Mouse (Mus musculus) CH12.LX (cell line): ENCODE results near the gene Dcaf8. TPM values are rescaled to one million over a fixed set of nuclear protein-coding genes. Genes with fewer than 3 reads are reported as not detected.

Experiments
- DNase-seq: peaks from one replicate; pipeline ENCODE4 v3.0.0-alpha.2; 2013; ENCODE audit errors: extremely low read depth
- H3K27ac ChIP-seq: 2 replicates; pipeline ENCODE4 v1.5.1; 2012; ENCODE audit warnings: low read depth, mild to moderate bottlenecking, control low read depth, moderate library complexity; ENCODE audit not compliant: insufficient read depth
- H3K27me3 ChIP-seq: replicated peaks from 2 replicates; pipeline ENCODE3; 2012; ENCODE audit warnings: inconsistent platforms
- H3K36me3 ChIP-seq, 2 experiments: replicated peaks in 1 of 2; 2 replicates each; pipeline versions ENCODE3 to v1.6.1; 2012; ENCODE audit warnings: inconsistent platforms in 1 of 2, low read length in 1 of 2, mild to moderate bottlenecking in 1 of 2, mixed read lengths in 1 of 2, moderate library complexity in 1 of 2; ENCODE audit not compliant: control insufficient read depth in 1 of 2, insufficient read depth in 1 of 2
- H3K4me1 ChIP-seq, 2 experiments: 2 replicates each; pipeline ENCODE4 v1.6.1; 2012; ENCODE audit warnings: inconsistent platforms in 1 of 2, moderate library complexity in 1 of 2; ENCODE audit not compliant: insufficient read depth in 2 of 2, control insufficient read depth in 1 of 2
- H3K4me2 ChIP-seq: 2 replicates; pipeline ENCODE4 v1.6.1; 2012; ENCODE audit warnings: low read depth, mild to moderate bottlenecking, control low read depth; ENCODE audit not compliant: poor library complexity, insufficient read depth, severe bottlenecking
- H3K4me3 ChIP-seq, 3 experiments: fragments of 150-350 bp in 1 of 3; sonication (generic) in 1 of 3; replicated peaks in 1 of 3; 2 replicates each; pipeline versions ENCODE3 to v1.5.1; 2011 to 2012; ENCODE audit warnings: low read depth in 2 of 3, low read length in 2 of 3, mild to moderate bottlenecking in 2 of 3, moderate library complexity in 2 of 3, control low read depth in 1 of 3, improper control_type of control experiment in 1 of 3, inconsistent platforms in 1 of 3, mixed read lengths in 1 of 3; ENCODE audit not compliant: poor library complexity in 1 of 3
- H3K79me2 ChIP-seq: replicated peaks from 2 replicates; pipeline ENCODE4 v1.6.1; 2012; ENCODE audit warnings: mild to moderate bottlenecking, moderate library complexity; ENCODE audit not compliant: control insufficient read depth, poor library complexity, insufficient read depth, severe bottlenecking; ENCODE audit errors: extremely low read depth
- H3K9ac ChIP-seq: 2 replicates; pipeline ENCODE4 v1.6.1; 2012; ENCODE audit warnings: low read depth, mild to moderate bottlenecking, control low read depth, moderate library complexity; ENCODE audit not compliant: insufficient read depth
- H3K9me3 ChIP-seq: replicated peaks from 2 replicates; pipeline ENCODE3; 2012; ENCODE audit warnings: low read length, inconsistent platforms, mixed read lengths
- CHD2 ChIP-seq: IDR thresholded peaks from 2 replicates; pipeline ENCODE4 v1.6.1; 2011; ENCODE audit warnings: low read length, improper control_type of control experiment
- ETS1 ChIP-seq: conservative IDR thresholded peaks from 2 replicates; pipeline ENCODE4 v1.6.1; 2012; ENCODE audit warnings: low read depth, mild to moderate bottlenecking, inconsistent platforms, low read length, improper control_type of control experiment, moderate library complexity
- HCFC1 ChIP-seq: IDR thresholded peaks from 2 replicates; pipeline ENCODE4 v1.6.1; 2012; ENCODE audit warnings: low read depth, mild to moderate bottlenecking, inconsistent platforms, low read length, improper control_type of control experiment
- JUN ChIP-seq: IDR thresholded peaks from 2 replicates; pipeline ENCODE4 v1.6.1; 2011; ENCODE audit warnings: low read depth, mild to moderate bottlenecking, low read length, improper control_type of control experiment, moderate library complexity; ENCODE audit not compliant: insufficient read depth
- JUND ChIP-seq: conservative IDR thresholded peaks from 2 replicates; pipeline ENCODE4 v1.6.1; 2011; ENCODE audit warnings: low read depth, low read length, improper control_type of control experiment
- MAFK ChIP-seq: IDR thresholded peaks from 2 replicates; pipeline ENCODE4 v1.6.1; 2011; ENCODE audit warnings: low read length, improper control_type of control experiment; ENCODE audit not compliant: insufficient replicate concordance
- MAX ChIP-seq: IDR thresholded peaks from 2 replicates; pipeline ENCODE4 v1.6.1; 2011; ENCODE audit warnings: low read length, improper control_type of control experiment
- MAZ ChIP-seq: IDR thresholded peaks from 2 replicates; pipeline ENCODE4 v1.6.1; 2012; ENCODE audit warnings: low read depth, mild to moderate bottlenecking, inconsistent platforms, low read length, improper control_type of control experiment, moderate library complexity
- MXI1 ChIP-seq: IDR thresholded peaks from 2 replicates; pipeline ENCODE4 v1.6.1; 2011; ENCODE audit warnings: mild to moderate bottlenecking, low read depth, low read length, improper control_type of control experiment
- MYC ChIP-seq: IDR thresholded peaks from 2 replicates; pipeline ENCODE4 v1.6.1; 2011; ENCODE audit warnings: low read depth, mild to moderate bottlenecking, improper control_type of control experiment, low read length
- NELFE ChIP-seq: IDR thresholded peaks from 2 replicates; pipeline ENCODE4 v1.6.1; 2011; ENCODE audit warnings: low read depth, low read length, improper control_type of control experiment
- NRF1 ChIP-seq: IDR thresholded peaks from 2 replicates; pipeline ENCODE4 v1.6.1; 2014; ENCODE audit warnings: low read depth, mild to moderate bottlenecking, inconsistent platforms, low read length, improper control_type of control experiment, moderate library complexity
- POLR2A ChIP-seq: IDR thresholded peaks from 2 replicates; pipeline ENCODE4 v1.6.1; 2011; ENCODE audit warnings: low read depth, mild to moderate bottlenecking, improper control_type of control experiment, low read length
- SIN3A ChIP-seq: IDR thresholded peaks from 2 replicates; pipeline ENCODE4 v1.6.1; 2012; ENCODE audit warnings: low read length, improper control_type of control experiment, inconsistent platforms
- TBP ChIP-seq: conservative IDR thresholded peaks from 2 replicates; pipeline ENCODE4 v1.6.1; 2011; ENCODE audit warnings: low read depth, low read length, improper control_type of control experiment
- TCF12 ChIP-seq: IDR thresholded peaks from 2 replicates; pipeline ENCODE4 v1.6.1; 2014; ENCODE audit warnings: low read depth, mild to moderate bottlenecking, inconsistent platforms, low read length, improper control_type of control experiment
- UBTF ChIP-seq: IDR thresholded peaks from 2 replicates; pipeline ENCODE4 v1.6.1; 2012; ENCODE audit warnings: low read depth, mild to moderate bottlenecking, inconsistent platforms, low read length, improper control_type of control experiment, moderate library complexity
- USF1 ChIP-seq: IDR thresholded peaks from 2 replicates; pipeline ENCODE4 v1.6.1; 2014; ENCODE audit warnings: low read depth, mild to moderate bottlenecking, inconsistent platforms, low read length, improper control_type of control experiment
- ZNF384 ChIP-seq: IDR thresholded peaks from 2 replicates; pipeline ENCODE4 v1.6.1; 2012; ENCODE audit warnings: low read depth, low read length, improper control_type of control experiment, inconsistent platforms
- dilution Hi-C: fragments of 300-500 bp; cut with MboI; formaldehyde crosslinking; loops from 2 replicates; pipeline ENCODE4 v1.14.3; 2020; ENCODE audit warnings: low sequenced_read_pairs; ENCODE audit not compliant: extremely low pct_unique_long_range_greater_than_20kb, extremely low pct_ligation_motif_present
- in situ Hi-C: fragments of 300-500 bp; cut with MboI; formaldehyde crosslinking; loops from 3 replicates; pipeline ENCODE4 v1.14.3; 2019; ENCODE audit warnings: low sequenced_read_pairs, low pct_ligation_motif_present, low pct_unique_long_range_greater_than_20kb, mixed read lengths
- polyA plus RNA-seq: library from polyadenylated mRNA; unstranded; fragments of >175 nt; gene quantifications from 2 replicates; pipeline ENCODE4 v1.2.1, GENCODE M21; 2012; ENCODE audit warnings: low read depth; ENCODE audit not compliant: insufficient read length
- total RNA-seq, 2 experiments: library from RNA; depleted of rRNA; stranded (reverse); fragments of 300-350 nt in 1 of 2; fragments of >200 nt in 1 of 2; gene quantifications; 2 replicates each; pipeline ENCODE4 v1.2.3; 2012 to 2014

Gene Dcaf8
- total and polyA plus RNA-seq, 3 experiments: 46.2 to 77.2 (median 58.5) TPM

DNA sequence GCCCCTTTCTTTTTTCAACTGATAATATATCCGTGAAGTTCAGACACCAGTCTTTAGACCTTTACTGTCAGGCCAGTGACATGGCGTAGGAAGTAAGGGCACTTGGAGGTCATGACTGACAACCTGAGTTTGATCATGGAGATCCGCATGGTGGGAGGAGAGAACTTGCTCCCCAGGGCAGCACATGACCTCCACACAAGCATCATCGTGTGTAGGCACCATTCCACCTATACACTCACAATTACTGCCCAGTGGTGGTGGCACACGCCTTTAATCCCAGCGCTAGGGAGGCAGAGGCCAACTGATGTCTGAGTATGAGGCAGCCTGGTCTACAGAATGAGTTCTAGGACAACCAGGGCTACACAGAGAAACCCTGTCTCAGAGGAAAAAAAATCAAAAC lies 23.3 kb upstream of the Dcaf8 start:
- peaks cover 3 to 18% of the 10 kb centered on the region in 2 experiments for H3K4me1 ChIP-seq
- DNase-seq: no peak
- H3K79me2 ChIP-seq: peaks cover 8% of the 10 kb centered on the region
- peaks cover 38 to 60% of the 10 kb centered on the region in 2 experiments for H3K36me3 ChIP-seq
- no peak overlapping the region for H3K4me3 ChIP-seq
- dilution Hi-C loops: no loop called here
- no peak overlapping the region for H3K27ac ChIP-seq
- no peaks in the 10 kb centered on the region for H3K27me3 ChIP-seq
- TF ChIP-seq MYC: no peak
- H3K4me2 ChIP-seq: no peak overlapping the region
- no peaks in the 10 kb centered on the region for H3K9me3 ChIP-seq
- in situ Hi-C loops: no loop called here
- H3K9ac ChIP-seq: no peak overlapping the region

DNA sequence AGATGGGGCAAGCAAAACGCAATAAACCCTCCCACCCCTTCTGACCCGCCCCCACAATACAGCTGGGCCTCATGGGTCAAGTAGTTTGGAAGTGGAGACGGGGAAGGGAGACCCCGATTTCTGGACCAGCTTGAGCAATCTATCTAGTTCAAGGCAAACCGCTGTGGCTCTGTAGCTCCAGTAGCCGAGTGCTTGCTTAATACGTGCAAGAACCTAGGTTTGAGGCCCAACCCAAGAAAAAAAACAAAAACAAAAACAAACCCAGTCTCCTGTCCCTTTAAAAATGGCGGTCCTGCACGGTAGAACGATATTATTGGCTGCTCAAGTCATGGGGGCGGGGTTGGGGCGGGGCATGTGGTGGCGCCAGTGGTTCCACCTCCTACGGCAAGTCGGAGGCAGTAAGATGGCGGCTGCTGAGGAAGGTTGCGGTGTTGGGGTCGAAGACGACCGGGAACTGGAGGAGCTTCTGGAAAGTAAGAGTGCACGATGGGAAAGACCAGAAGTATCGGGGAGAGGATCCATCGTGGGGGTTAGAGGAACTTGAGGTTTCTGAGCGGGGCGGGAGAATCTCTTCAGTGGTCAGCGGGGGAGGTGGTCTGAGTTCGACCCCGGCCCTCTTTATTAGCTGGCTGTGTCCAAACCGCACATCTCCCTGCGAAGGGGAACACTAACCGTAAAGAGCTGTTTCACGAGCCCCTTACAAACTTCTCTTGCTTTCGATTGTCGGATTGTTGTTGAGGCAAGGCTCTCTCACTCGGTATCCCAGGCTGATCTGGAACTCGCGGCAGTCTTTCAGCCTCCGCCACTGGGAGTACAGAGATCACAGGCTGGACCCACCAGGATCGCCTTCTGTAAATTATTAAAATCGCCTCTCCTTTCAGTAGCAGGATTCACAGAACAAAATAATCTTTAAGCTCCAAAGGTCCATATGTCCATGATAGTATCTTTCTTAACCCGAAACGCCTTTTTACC lies 21.2 kb upstream of the Dcaf8 start, which contains the start of gene Pex19:
Gene Pex19 (plus strand): TSS at position 380 of the 972 bp plus-strand sequence.
- in situ Hi-C loops: no loop called here
- Histone ChIP-seq H3K27me3 (no peaks in the 10 kb centered on the region), H3K4me2 (peak within 1 kb of the TSS; percentile 95), H3K79me2 (peaks cover 8% of the 10 kb centered on the region), H3K27ac (no peak within 1 kb of the TSS), H3K9me3 (no peaks in the 10 kb centered on the region), H3K36me3 (peaks cover 32 to 54% of the 10 kb centered on the region in 2 experiments), H3K9ac (peak within 1 kb of the TSS; percentile 95), H3K4me1 (peaks cover 3 to 18% of the 10 kb centered on the region in 2 experiments), H3K4me3 (peak within 1 kb of the TSS; percentile 91 to 93 (median 92))
- TF ChIP-seq JUN (no peak), ZNF384 (peak; percentile 67), MXI1 (peak; percentile 98), TBP (peak; percentile 31; the same call in 1 of the 2 replicates), HCFC1 (peak; percentile 77), JUND (no peak), POLR2A (peak; percentile 81), ETS1 (no peak), USF1 (peak; percentile 33), CHD2 (peak; percentile 28; the same call in 1 of the 2 replicates), MAZ (peak; percentile 25; the same call in 1 of the 2 replicates), NRF1 (no peak), SIN3A (peak; percentile 100), NELFE (peak; percentile 67; the same call in 1 of the 2 replicates), UBTF (no peak), MAX (peak; percentile 83), MAFK (no peak), TCF12 (peak; percentile 69)
- peak; percentile 93 for DNase-seq
- dilution Hi-C loops: no loop called here
